Mouse (Mus musculus) gonadal fat pad, adult 2 months (tissue): ENCODE measurements around the gene Tspan7. TPM values are rescaled to one million over a fixed set of nuclear protein-coding genes. Genes with fewer than 3 reads are reported as not detected.

Experiments used
- DNase-seq: peaks from one replicate; pipeline ENCODE4 v3.0.0-alpha.2; 2012; ENCODE audit warnings: low read depth
- polyA plus RNA-seq: library from polyadenylated mRNA; depleted of rRNA; stranded (reverse); fragments of >200 nt; gene quantifications from 2 replicates; pipeline ENCODE4 v1.2.3, GENCODE M21; 2012; rRNA removed

The Tspan7 gene
- polyA plus RNA-seq, 1 experiment, result 80.5 TPM

DNA sequence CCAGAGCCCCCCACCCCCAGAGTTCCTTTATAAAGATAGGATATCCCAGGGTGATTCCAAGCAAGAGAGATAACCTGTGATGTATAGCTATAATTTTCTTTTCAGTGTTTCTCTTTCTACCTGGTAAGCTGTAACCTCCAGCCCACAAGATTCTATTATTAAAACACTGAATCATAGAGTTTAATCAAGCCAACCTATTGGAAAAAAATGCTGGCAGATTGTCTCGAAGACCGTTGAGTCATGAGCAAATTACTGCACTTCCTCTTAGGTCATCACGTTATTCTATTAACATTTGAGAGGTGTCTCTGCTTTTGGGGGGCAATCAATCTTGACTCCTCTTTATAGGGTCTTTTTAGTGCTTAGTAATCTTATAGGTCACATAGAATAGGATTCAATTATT, 61.9 kb downstream of the Tspan7 start:
- no peak for DNase-seq

DNA sequence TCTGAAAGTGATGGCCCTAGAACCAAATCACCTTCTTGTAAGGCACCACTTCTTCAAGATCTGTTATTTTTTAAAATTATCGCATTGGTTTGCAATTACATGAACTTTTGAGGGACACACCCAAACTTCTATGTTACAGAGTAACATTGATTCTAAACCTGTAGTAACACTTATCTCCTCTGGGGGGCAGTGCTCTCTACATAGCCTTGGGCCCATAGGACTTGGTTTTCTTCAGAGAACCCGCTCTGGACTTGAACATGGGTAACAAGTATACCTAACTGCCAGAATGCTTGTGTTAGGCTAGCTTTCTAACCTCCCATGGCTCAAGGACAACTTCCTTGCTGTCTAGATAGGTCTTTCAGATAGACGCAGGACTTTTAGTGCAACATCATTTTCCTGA, 64.8 kb downstream of the Tspan7 start:
- DNase-seq, result no peak

DNA sequence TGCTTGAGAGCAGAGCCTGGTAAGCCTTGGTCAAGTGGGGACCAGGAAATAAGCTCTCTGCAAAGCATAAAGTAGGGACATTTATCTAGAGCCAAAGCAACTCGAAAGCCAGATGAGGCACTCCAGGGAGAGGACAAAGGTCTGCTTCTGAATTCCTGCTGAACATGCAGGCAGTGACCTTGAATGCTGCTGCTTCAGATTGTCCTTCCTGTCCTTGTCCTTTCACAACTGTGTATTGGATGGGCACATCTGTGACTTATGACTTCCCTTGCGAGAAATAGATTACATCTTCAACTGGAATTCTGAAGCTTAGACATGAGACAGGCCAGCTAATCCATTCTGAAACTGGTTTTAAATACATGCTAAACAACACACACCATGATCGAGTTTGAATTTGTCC, 71.9 kb downstream of the Tspan7 start:
- no peak for DNase-seq

DNA sequence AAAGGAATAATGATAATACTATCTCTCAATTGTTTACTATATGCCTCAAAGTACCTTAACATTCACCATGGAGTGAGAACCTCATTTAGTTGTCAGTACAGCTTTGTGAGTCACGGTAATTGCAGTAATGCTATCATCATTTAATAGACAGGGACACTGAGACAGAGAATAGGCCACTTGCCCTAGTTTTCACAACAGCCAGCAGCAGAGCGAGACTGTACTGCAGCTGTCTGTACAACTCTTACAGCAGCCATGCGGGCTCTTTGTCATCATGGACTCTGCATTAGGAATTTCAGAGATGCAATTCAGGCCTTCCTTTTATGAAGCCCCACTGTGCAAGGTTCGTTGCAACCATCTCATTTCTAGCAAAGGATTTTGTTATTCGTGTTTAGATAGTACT, 72.6 kb downstream of the Tspan7 start:
- no peak for DNase-seq

DNA sequence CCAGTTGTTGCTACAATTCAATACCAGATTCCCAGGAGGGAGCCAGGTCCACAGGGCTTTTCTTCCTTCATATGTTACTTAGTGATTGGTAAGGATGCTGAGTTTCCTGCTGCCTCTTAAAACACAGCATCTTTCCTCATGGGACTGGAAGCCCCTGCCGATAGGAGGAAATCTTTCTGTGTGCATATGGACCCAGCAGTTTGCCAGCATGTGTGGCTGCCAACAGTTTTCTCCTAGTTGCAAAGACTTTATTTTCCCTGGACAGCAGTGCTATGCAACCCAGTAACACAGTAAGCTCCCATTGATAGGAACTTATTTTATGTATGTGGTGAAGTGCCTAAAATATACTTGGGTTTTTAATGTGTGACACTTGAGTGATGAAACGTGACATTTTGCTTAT, 73.7 kb downstream of the Tspan7 start:
- no peak for DNase-seq

GRCm38 (mm10) chrX:10565811-10566210, 80.9 kb downstream of the Tspan7 start:
- DNase-seq, result no peak

- DNase-seq, result no peak
Measured at GRCm38 (mm10) chrX:10574523-10574922, 89.6 kb downstream of the Tspan7 start.

DNA sequence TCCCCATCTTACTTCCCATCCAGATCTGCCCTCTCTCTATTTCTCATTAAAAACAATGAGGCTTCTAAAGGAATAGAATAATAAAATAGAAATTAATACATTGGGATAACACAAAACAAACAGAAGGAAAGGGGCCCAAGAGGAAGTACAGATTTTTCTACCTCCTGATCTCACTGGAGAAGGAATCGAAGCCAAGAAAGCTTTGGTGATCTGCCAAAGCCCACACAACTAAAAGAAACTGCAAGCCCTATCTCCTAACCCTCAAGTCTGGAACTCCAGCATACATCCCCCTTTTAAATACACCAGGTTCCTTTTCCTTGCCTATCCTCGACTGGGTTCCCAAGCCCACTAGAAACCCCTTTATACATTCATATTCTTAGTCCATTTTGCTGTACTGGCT, 90.4 kb downstream of the Tspan7 start:
- no peak for DNase-seq

- no peak for DNase-seq
Measured at GRCm38 (mm10) chrX:10576349-10576748, 91.4 kb downstream of the Tspan7 start.

- no peak for DNase-seq
Measured at GRCm38 (mm10) chrX:10577356-10577755, 92.4 kb downstream of the Tspan7 start.

- peak; percentile 76 for DNase-seq
Measured at GRCm38 (mm10) chrX:10582731-10583130, 97.8 kb downstream of the Tspan7 start.

- no peak for DNase-seq
Measured at GRCm38 (mm10) chrX:10592244-10592643, 107.3 kb downstream of the Tspan7 start.

GRCm38 (mm10) chrX:10593561-10593960, 108.6 kb downstream of the Tspan7 start:
- no peak for DNase-seq

GRCm38 (mm10) chrX:10617119-10617518, 132.2 kb downstream of the Tspan7 start:
- DNase-seq, result no peak

DNA sequence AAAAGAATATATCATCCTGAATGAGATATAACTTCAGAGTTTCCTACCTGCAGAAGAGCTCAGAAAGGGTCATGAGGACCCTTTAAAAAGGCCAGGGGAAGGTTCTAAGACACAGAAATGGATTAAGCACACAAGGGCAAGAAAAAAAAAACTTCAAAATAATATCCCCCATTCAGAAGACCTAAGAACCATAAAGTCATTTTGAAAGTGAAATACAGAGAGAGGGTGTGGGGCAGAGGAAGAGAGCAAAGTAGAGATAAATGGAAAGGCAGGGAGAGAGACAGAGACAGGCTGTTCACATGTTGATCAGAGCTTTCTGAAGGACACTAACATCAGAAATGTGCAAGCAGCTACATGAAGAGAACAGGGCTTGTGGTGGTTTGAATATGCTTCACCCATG, 156.1 kb downstream of the Tspan7 start:
- no peak for DNase-seq

Other genes with a start within 250 kb of the Tspan7 start
- 0.11 TPM in 1 of 2 replicates, not detected in the other for gene Otc, start 232.9 kb upstream of the Tspan7 start, polyA plus RNA-seq
- gene Mid1ip1, start 229.9 kb downstream of the Tspan7 start, polyA plus RNA-seq, result 217 and 297 TPM in 2 replicates